Mouse (Mus musculus) heart, adult 10 weeks (tissue): ENCODE results near the gene Samd15. TPM values are rescaled to one million over a fixed set of nuclear protein-coding genes. Genes with fewer than 3 reads are reported as not detected.

ENCODE experiments used
- polyA plus RNA-seq: library from polyadenylated mRNA; stranded (reverse); fragments of 350-450 nt; fragmentation: Illumina TruSeq; extraction: RNeasy Lipid Tissue Mini Kit (QIAGEN cat#74804); gene quantifications from one replicate; pipeline ENCODE4 v1.2.3, GENCODE M21; 2014; ENCODE audit warnings: low read depth, low replicate concordance

Samd15 gene
- not detected for polyA plus RNA-seq

DNA sequence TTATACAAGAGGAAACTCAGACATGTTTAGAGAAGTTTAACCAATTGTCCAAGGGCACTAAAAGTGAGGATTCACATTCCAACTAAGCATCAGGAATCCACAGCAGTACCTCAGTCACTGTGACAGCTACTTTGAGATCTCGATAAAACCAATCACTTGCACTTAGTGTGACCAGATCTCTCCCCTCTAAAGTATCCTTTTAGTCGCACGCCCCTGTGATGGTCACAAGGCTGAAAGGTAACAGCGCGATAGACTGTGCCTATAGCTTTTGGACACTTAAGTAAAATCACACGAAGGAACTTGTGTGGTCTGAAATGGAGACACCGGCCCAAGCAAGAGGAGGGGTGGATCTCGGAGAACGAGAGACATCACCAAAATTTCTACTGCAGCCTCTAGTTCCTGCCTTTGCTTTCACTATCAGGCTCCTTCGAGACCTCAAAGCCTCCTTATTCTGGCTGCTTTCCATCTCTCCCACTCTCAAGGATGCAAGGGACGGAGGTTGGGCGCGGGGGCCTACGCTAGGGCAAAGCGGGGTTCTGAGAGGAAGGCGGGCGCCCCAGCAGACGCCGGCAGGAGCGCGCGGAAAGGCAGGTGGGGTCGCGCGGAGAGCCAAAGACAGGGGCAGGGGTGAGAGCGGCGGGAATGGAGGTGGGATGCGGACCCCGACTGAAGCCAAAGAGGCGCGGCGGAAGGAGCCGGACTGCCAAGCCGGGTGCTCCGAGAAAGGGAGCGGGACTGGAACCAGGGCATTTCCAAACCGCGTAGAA, at the start of gene Samd15:
TSS of gene Samd15 (plus strand) at position 518 of the 767 bp plus-strand sequence.

DNA sequence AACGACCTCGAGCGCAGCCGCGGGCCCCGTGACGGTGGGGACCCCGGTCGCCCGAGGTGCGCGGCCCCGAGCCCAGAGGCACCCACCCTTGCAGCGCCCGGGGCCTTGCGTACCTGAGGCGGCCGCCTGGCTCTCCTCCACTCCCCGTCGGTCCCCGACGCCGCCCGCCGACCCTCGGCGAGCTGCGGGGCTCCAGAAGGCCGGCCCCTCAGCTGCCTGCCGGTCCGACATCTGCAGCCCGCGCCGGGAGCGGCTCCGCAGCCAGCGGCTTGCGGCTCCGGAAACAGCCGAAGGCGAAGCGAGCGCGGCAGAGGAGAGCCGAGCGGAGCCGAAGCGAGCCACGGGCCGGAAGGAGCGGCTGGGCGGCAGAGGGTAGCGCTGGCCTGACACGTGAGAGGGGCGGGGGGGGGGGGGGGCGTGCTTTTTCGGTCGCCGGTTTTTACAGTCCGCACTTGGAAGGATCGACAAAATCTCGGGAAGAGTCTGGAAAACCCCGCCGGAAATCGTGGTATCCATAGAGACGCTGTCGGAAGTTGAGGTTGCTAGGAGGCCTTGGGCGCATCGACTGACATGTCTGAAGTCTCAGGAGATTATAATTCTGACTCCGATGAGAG, 557 bp downstream of the Samd15 start, which contains the start of gene Tmed8:
TSS of gene Tmed8 (minus strand) at position 482 of the 614 bp plus-strand sequence.

DNA sequence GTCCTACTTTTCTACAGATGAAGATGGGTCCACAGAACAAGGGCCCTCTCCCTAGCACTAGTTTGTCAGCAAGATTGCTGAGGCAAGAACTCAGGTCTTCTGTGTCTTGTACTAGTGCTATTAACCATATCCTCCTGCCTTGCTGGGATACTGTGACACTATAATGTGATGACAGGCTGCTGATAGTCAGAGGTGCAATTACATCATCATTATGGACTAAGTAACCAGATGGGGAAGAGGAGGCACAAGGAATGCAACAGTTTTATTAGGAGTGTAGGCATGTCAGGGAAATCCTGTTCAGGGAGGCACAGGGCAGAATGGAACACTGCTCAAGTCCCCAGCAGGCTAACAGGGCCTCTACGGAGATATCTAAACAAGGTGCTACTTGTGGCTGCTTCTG, 39.1 kb downstream of the Samd15 start, which contains the start of gene Noxred1:
TSS of gene Noxred1 (minus strand) at position 101 of the 400 bp plus-strand sequence.

Other genes starting within 250 kb of the Samd15 start
- gene Zdhhc22, start 209.3 kb upstream of the Samd15 start, polyA plus RNA-seq: not detected
- 0.55 TPM for gene Tmem63c, start 178.4 kb upstream of the Samd15 start, polyA plus RNA-seq
- not detected for gene Ngb, start 97.2 kb upstream of the Samd15 start, polyA plus RNA-seq
- gene Gstz1, start 52.6 kb upstream of the Samd15 start, polyA plus RNA-seq: 66.3 TPM
- gene Pomt2, start 51.8 kb upstream of the Samd15 start, polyA plus RNA-seq: 10.7 TPM
- 5.4 TPM for gene Tmed8, start 731 bp downstream of the Samd15 start, polyA plus RNA-seq
- 1.3 TPM for gene Noxred1, start 39.0 kb downstream of the Samd15 start, polyA plus RNA-seq
- gene Vipas39, start 66.5 kb downstream of the Samd15 start, polyA plus RNA-seq: 32.3 TPM
- gene Ahsa1, start 66.8 kb downstream of the Samd15 start, polyA plus RNA-seq: 181 TPM
- gene Ism2, start 100.0 kb downstream of the Samd15 start, polyA plus RNA-seq: not detected
- 15.7 TPM for gene Sptlc2, start 188.6 kb downstream of the Samd15 start, polyA plus RNA-seq
- 78.2 TPM for gene Slirp, start 244.2 kb downstream of the Samd15 start, polyA plus RNA-seq
- gene Alkbh1, start 244.3 kb downstream of the Samd15 start, polyA plus RNA-seq: 8.1 TPM